Mouse (Mus musculus): ENCODE data around the gene Bax. TPM values are rescaled to one million over a fixed set of nuclear protein-coding genes. Genes with fewer than 3 reads are reported as not detected.
"Not testable (repeated sequence)": the region's sequence is repeated elsewhere in the genome, so short reads cannot be mapped to it uniquely, and the experiment has no call there.

Gene Bax
- polyA plus RNA-seq, 1 experiment from 2014 or later: 230 TPM

DNA sequence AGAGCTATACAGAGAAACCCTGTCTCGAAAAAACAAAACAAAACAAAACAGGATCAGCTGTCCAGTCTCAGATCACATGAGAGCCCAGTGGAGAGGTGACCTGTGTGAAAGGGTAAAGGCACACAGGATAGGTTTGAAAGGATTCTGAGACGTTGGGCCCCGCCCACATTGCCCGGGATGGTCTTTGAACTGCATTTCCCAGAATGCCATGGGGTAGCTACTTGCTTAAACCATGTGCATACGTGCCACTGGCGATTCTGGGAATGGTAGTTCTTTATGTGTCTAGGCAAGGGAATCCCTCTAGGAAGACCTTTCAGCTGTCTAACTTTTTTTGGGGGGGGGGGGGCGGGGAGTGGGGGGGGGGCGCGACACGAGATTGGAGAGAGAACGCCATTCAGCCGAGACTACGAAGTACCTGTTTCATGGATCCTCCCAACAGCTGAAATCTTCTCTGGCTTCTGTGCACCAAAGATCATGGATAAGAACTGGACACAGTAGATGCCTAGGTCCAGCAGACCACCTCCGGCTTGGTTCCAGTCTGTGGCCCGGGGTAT is 14.8 kb upstream of the Bax start, which contains the start of gene Tulp2:
Gene Tulp2, plus strand, starts transcription at position 504 of the 554 bp plus-strand sequence.
- H3K4me3 ChIP-seq (replicated peaks): no peak within 1 kb of the TSS
- H3K4me2 ChIP-seq: no peak within 1 kb of the TSS
- H3K36me3 ChIP-seq: no peaks in the 10 kb centered on the region
- 55% methylated on average over 14 of the region's 15 CpGs for WGBS
- H3K27ac ChIP-seq: no peak within 1 kb of the TSS
- ATAC-seq (ENCODE audit: insufficient number of reproducible peaks, insufficient read depth, low FRiP score, low TSS enrichment, low read depth): peak; percentile 78
- H3K27me3 ChIP-seq: no peaks in the 10 kb centered on the region
- H3K9me3 ChIP-seq: no peaks in the 10 kb centered on the region
- no peak within 1 kb of the TSS for H3K9ac ChIP-seq (replicated peaks)
- H3K4me1 ChIP-seq (replicated peaks): no peaks in the 10 kb centered on the region

DNA sequence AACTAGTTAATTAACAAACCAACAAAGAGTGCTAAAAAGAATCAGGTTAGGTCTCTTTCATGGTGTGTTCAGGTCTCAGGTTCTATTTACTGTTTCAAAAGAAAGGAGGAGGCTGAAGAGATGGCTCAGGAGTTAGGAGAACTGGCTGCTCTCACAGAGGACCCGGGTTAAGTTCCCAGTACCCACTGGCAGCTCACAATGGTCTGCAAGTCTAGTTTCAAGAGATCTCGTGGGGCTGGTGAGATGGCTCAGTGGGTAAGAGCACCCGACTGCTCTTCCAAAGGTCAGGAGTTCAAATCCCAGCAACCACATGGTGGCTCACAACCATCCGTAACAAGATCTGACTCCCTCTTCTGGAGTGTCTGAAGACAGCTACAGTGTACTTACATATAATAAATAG is 13.6 kb upstream of the Bax start:
- not testable (repeated sequence) for ATAC-seq (ENCODE audit: insufficient number of reproducible peaks, insufficient read depth, low FRiP score, low TSS enrichment, low read depth); H3K27me3 ChIP-seq; H3K27ac ChIP-seq; H3K9ac ChIP-seq (replicated peaks); H3K36me3 ChIP-seq; H3K4me3 ChIP-seq (replicated peaks); H3K4me2 ChIP-seq; H3K9me3 ChIP-seq; H3K4me1 ChIP-seq (replicated peaks)
- 84% methylated on average over 3 of the region's 4 CpGs for WGBS

DNA sequence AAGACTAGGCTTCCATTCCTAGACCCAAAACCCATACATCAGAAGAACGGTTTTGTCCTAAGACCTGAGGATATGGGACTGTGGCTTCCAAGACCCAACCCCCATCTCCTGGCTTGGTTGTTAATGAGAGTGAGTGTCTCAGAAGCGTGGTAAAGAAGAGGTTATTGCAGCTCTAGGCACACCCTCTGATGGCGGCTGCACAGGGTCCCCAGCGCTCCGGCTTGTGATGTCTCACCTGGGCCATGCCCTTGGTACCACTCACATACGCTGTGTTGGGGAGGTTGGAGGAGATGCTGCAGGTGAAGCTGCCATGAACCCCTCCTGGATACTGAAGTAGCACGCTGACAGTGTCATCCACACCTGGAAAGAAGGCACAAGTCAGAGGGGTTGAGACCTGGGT is 12.1 kb upstream of the Bax start:
- no peak overlapping the region for H3K27ac ChIP-seq
- H3K4me1 ChIP-seq (replicated peaks): no peaks in the 10 kb centered on the region
- H3K4me3 ChIP-seq (replicated peaks): no peak overlapping the region
- H3K9ac ChIP-seq (replicated peaks): no peak overlapping the region
- no peaks in the 10 kb centered on the region for H3K27me3 ChIP-seq
- ATAC-seq (ENCODE audit: insufficient number of reproducible peaks, insufficient read depth, low FRiP score, low TSS enrichment, low read depth): no peak
- H3K4me2 ChIP-seq: no peak overlapping the region
- no peaks in the 10 kb centered on the region for H3K36me3 ChIP-seq
- no peaks in the 10 kb centered on the region for H3K9me3 ChIP-seq
- WGBS: 91% methylated on average over 7 of the region's 7 CpGs

DNA sequence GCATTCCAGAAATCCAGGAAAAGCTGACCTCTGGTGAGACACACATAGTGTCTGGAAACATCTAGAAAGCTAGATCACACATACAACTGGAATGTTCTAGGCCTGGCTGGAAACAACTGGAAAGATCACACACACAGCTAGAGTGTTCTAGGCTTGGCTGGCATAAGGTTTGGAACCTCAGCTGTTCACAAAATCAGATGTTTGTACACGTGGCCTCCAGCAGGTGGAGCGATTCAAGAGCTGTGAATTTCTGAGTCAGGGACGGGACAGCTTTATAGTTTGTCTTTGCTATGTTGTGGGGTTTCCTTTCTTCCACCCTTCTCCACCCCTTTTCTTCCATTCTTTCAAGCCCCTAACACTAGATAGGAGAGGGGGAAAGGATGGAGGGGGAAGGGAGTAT is 10.3 kb upstream of the Bax start:
- Histone ChIP-seq H3K9ac (replicated peaks) (no peak overlapping the region), H3K36me3 (no peaks in the 10 kb centered on the region), H3K4me1 (replicated peaks) (no peaks in the 10 kb centered on the region), H3K9me3 (no peaks in the 10 kb centered on the region), H3K27me3 (no peaks in the 10 kb centered on the region), H3K27ac (0 out of 2 replicates have a peak overlapping the region, but pooled peaks have one; percentile 17), H3K4me3 (replicated peaks) (no peak overlapping the region), H3K4me2 (no peak overlapping the region)
- no peak for ATAC-seq (ENCODE audit: insufficient number of reproducible peaks, insufficient read depth, low FRiP score, low TSS enrichment, low read depth)
- 15% methylated on average over 3 of the region's 3 CpGs for WGBS

DNA sequence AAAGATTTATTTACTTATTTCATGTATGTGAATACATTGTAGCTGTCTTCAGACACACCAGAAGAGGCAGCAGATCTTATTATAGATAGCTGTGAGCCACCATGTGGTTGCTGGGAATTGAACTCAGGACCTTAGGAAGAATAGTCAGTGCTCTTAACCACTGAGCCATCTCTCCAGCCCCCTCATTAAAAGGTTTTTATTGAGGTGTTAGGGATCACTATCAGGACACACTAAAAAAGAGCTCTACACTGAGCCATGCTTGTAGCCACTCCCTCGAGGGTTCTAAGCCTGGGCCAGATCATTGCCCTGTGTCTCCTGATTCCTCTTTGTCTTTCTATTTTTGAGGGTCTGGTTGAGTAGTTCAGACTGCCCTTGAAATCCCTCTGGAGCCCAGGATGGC is 9.8 kb upstream of the Bax start:
- WGBS: 67% methylated on average over 1 of the region's 1 CpGs
- no peaks in the 10 kb centered on the region for H3K4me1 ChIP-seq (replicated peaks)
- no peak for ATAC-seq (ENCODE audit: insufficient number of reproducible peaks, insufficient read depth, low FRiP score, low TSS enrichment, low read depth)
- H3K9ac ChIP-seq (replicated peaks): no peak overlapping the region
- no peaks in the 10 kb centered on the region for H3K27me3 ChIP-seq
- H3K36me3 ChIP-seq: no peaks in the 10 kb centered on the region
- no peaks in the 10 kb centered on the region for H3K9me3 ChIP-seq
- H3K4me2 ChIP-seq: no peak overlapping the region
- no peak overlapping the region for H3K27ac ChIP-seq
- H3K4me3 ChIP-seq (replicated peaks): no peak overlapping the region

DNA sequence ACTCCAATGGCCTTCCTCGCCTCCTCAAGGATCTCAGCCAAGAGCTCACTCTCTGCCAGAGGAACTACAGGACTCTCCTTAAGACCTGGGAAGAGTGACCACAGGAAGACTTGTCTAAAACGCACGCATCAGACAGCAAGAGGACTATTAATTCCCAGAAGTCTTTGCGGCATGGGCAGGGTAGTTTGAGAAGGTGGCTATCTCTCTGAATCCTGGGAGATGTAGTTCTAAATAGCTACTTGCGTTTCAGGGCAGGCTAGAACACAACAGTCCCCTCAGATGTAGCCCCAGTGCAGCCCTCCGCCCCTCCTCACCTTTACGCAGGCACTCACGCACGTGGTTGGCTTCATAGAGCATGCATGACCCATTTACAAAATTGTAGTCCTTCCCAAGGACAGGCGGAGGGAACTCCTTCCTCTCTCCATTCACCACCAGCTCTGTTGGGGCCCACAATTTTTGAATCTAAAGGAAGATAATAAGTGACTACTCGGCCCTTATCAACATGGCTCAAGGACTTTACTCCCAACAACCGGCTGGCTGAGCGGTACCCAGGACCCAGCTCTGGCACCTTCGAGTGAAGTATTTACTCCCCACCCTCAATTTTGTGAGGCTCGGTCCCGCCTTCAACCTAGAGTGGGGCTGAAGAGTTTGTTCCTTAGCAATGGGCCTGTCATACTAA is 8.7 kb upstream of the Bax start:
- peak overlapping the region; percentile 42; the same call in 1 of the 2 replicates for H3K9ac ChIP-seq (replicated peaks)
- ATAC-seq (ENCODE audit: insufficient number of reproducible peaks, insufficient read depth, low FRiP score, low TSS enrichment, low read depth): no peak
- 0 out of 2 replicates have a peak overlapping the region, but pooled peaks have one; percentile 24 for H3K27ac ChIP-seq
- H3K4me3 ChIP-seq (replicated peaks): peak overlapping the region; percentile 20; the same call in 1 of the 2 replicates
- no peaks in the 10 kb centered on the region for H3K9me3 ChIP-seq
- H3K4me1 ChIP-seq (replicated peaks): no peaks in the 10 kb centered on the region
- H3K4me2 ChIP-seq: peak overlapping the region; percentile 39
- WGBS: 64% methylated on average over 16 of the region's 16 CpGs
- no peaks in the 10 kb centered on the region for H3K36me3 ChIP-seq
- no peaks in the 10 kb centered on the region for H3K27me3 ChIP-seq

DNA sequence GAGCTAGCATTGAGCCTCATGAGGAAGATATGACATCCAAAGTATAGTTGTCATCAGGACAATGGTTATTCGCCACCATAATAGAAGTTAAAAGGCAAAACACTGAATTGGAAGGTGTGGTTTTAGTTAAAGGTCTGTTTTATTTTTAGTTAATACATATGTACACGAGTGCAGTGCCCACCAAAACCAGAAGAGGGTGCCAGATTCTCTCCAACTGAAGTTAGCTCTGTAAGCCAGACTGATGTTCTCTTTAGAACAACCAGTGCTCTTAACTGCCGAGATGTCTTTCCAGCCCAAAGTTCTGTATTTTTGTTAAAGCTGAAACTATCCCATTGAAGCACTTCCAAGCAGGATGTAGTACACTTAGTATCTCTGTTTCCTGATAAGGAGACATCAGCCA is 4.2 kb upstream of the Bax start:
- peaks cover 8% of the 10 kb centered on the region for H3K4me1 ChIP-seq (replicated peaks)
- no peaks in the 10 kb centered on the region for H3K36me3 ChIP-seq
- H3K27ac ChIP-seq: no peak overlapping the region
- no peak for ATAC-seq (ENCODE audit: insufficient number of reproducible peaks, insufficient read depth, low FRiP score, low TSS enrichment, low read depth)
- H3K27me3 ChIP-seq: no peaks in the 10 kb centered on the region
- no peaks in the 10 kb centered on the region for H3K9me3 ChIP-seq
- H3K4me3 ChIP-seq (replicated peaks): no peak overlapping the region
- WGBS: 10% methylated on average over 3 of the region's 3 CpGs
- no peak overlapping the region for H3K4me2 ChIP-seq
- no peak overlapping the region for H3K9ac ChIP-seq (replicated peaks)

DNA sequence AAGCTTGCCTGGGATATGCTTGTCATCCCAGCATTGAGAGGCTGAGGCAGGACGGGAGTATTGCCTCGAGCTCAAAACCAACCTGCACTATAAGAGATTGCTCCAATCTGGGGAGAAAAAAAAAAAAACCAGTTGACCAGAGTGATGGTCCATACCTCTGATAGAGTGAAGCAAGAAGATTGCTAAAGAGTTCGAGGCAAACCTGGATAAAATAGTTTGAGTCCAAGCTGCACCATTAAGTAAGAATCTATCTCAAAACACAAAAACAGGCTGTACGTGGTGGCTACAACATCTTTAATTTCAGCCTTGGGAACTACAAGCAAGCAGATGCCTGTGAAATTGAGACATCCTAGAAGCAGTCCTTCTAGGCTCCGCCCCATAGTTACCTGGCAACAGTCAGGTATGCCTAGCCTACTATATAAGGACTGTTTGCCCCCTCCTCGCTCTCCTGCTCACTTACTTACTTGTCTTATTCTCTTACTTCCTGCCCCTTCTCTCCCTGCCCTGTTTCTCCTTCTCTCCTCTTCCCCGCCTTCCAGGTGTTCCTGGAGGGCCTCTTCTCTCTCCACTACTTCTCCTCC is 482 bp upstream of the Bax start:
- Histone ChIP-seq H3K36me3 (peaks cover 34% of the 10 kb centered on the region), H3K27ac (no peak overlapping the region), H3K4me1 (replicated peaks) (peaks cover 14% of the 10 kb centered on the region), H3K4me2 (peak overlapping the region; percentile 90), H3K4me3 (replicated peaks) (peak overlapping the region; percentile 87), H3K27me3 (no peaks in the 10 kb centered on the region), H3K9me3 (no peaks in the 10 kb centered on the region), H3K9ac (replicated peaks) (0 out of 2 replicates have a peak overlapping the region, but pooled peaks have one; percentile 27)
- peak; percentile 26 for ATAC-seq (ENCODE audit: insufficient number of reproducible peaks, insufficient read depth, low FRiP score, low TSS enrichment, low read depth)
- 35% methylated on average over 7 of the region's 7 CpGs for WGBS

DNA sequence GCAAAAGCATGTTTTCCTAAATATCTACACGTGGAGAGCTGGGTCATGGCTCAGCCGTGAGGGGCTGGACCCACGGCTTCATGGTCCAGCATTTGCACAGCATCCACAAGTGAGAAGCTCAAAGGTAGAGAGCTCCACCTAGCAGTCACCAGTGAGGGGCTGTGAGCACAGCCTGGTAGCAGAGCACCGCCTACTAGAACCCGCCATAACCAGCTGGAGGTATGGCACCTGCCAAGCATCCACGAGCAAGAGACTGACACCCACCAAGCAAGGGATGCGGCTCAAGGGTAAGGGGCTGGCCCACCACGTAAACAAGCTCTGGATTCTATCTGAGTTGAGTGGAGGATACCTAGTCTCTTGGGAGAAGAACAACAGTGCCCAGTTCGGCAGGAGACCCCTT is 1.1 kb downstream of the Bax start:
- Histone ChIP-seq H3K9me3 (no peaks in the 10 kb centered on the region), H3K4me1 (replicated peaks) (peaks cover 23% of the 10 kb centered on the region), H3K36me3 (peaks cover 49% of the 10 kb centered on the region), H3K4me3 (replicated peaks) (peak overlapping the region; percentile 87), H3K27ac (no peak overlapping the region), H3K4me2 (peak overlapping the region; percentile 90), H3K27me3 (no peaks in the 10 kb centered on the region), H3K9ac (replicated peaks) (peak overlapping the region; percentile 79; the same call in 1 of the 2 replicates)
- ATAC-seq (ENCODE audit: insufficient number of reproducible peaks, insufficient read depth, low FRiP score, low TSS enrichment, low read depth): no peak
- WGBS: 82% methylated on average over 9 of the region's 9 CpGs

DNA sequence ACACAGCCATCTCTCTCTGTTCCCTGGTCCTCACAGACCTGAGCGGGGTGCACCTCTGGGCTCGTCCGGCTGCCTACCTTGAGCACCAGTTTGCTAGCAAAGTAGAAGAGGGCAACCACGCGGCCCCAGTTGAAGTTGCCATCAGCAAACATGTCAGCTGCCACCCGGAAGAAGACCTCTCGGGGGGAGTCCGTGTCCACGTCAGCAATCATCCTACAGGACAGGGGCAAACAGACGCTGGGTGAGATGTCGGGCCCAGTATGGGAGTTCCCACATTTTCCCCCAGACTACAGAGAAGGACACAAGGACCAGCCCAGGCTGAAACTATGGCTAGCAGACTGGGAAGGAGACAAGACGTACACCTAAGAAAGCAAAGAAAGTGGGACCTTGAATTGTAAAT is 1.6 kb downstream of the Bax start:
- Histone ChIP-seq H3K4me2 (0 out of 2 replicates have a peak overlapping the region, but pooled peaks have one; percentile 90), H3K27me3 (no peaks in the 10 kb centered on the region), H3K9me3 (no peaks in the 10 kb centered on the region), H3K4me3 (replicated peaks) (peak overlapping the region; percentile 87), H3K27ac (no peak overlapping the region), H3K9ac (replicated peaks) (no peak overlapping the region), H3K4me1 (replicated peaks) (peaks cover 28% of the 10 kb centered on the region), H3K36me3 (peaks cover 49% of the 10 kb centered on the region)
- no peak for ATAC-seq (ENCODE audit: insufficient number of reproducible peaks, insufficient read depth, low FRiP score, low TSS enrichment, low read depth)
- WGBS: 96% methylated on average over 12 of the region's 12 CpGs

DNA sequence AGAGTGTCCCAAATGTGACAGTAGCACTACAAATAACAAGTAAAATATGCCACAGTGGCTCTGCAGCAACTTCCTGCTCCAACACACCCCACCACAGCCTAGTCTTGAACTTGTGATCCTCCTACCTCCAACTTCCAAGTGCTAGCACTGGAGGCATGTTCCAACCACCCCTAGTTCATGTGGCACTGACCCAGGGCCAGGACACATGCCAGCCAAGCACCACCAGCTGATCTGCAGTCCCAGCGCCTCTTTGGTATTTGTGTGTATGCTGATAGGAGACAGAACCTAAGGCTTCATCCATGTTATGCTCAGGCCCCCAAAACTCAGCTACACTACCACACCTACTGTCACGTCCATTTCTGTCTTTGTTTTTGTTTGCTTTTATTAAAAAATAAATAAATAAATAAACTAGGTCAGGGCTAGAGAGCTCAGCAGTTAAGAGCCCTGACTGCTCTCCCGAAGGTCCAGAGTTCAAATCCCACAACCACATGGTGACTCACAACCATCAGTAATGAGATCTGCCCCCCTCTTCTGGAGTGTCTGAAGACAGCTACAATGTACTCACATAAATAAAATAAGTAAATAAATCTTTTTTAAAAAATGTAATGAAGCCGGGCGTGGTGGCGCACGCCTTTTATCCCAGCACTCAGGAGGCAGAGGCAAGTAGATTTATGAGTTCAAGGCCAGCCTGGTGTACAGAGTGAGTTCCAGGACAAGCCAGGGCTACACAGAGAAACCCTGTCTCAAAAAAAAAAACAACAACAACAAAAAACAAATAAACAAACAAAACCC is 2.5 kb downstream of the Bax start:
- WGBS: 95% methylated on average over 7 of the region's 7 CpGs
- Histone ChIP-seq H3K27ac (no peak overlapping the region), H3K9ac (replicated peaks) (no peak overlapping the region), H3K4me1 (replicated peaks) (peaks cover 29% of the 10 kb centered on the region), H3K27me3 (no peaks in the 10 kb centered on the region), H3K4me3 (replicated peaks) (no peak overlapping the region), H3K4me2 (no peak overlapping the region), H3K9me3 (no peaks in the 10 kb centered on the region), H3K36me3 (peaks cover 49% of the 10 kb centered on the region)
- no peak for ATAC-seq (ENCODE audit: insufficient number of reproducible peaks, insufficient read depth, low FRiP score, low TSS enrichment, low read depth)
